Mouse (Mus musculus) R1 (cell line): ENCODE results near the gene Kdm5a.

ENCODE experiments used
- DNase-seq: peaks from one replicate; pipeline ENCODE4 v3.0.0-alpha.2; 2018; ENCODE audit warnings: low read depth, low spot score

The Kdm5a gene

GRCm38 (mm10) chr6:120438161-120438560 is 74.2 kb downstream of the Kdm5a start:
- DNase-seq: no peak

DNA sequence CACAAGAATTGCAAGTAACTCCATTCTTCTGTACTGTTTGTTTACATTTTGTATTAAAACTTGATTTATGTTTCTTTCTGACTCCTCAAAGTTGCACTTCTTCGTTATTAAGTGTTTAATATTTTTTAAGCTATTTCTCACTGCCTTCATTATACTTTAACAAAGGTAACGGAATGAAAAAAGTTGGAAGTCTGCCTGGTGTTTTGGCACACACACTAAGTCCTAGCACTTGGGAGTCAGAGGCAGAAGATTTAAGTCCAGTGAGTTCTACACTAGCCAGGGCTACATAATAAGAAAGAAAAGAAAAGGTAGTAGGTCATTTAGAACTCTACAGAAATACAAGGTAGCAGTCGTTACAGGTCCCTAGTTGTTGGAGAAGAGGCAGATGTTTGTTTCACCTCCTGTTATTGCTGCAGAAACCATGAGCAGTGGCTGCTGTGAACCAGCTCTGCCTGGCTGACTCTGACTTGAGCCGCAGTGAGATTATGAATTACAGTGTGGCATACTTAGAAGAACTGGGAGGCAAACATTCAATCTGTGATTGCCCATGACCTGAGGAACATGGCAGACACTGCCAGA is 78.3 kb downstream of the Kdm5a start:
- DNase-seq: no peak

DNA sequence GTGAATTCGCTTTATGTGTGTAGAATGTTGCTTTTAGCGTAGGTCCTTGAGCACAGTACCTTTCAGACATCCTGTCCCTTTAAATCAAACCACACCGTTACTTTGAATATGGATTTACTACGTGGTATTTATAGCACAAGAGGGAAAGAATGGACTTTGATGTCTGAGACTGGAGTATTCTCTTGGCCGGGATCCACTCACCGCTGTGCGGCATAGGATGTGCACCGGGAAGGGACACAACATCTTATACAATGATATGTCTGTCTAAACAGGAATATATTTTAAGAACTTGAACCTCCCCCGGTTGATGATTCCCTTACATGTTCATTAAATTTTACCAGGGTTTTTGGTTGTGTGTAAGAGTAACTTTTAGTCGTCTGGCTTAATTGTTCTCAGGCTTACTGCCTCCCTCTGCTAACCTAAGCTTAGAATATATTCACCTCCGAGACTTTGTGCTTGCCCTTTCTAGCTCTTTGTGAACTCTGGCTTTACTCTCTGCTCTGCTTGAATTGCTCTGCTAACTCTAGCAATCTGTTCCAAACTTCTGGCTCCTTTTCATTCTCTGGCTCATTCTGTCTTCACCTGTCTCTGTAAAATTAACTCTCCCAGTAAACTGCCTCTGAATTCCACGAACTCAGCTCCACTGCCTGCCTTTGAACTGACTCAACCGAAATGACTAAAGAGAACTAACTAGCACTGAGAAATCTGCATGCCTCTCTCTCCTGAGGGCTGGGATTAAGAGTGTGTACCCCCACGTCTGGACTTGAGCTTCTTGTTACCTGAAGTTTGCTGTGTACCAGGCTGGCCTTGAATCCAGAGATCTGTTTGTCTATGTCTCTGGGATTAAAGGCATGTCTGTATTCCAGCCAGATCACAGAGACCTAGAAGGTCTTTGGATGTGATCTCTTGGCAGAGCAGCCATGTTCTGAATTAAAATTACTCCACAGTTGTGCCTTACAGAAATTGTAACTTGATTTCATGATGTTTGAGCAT is 79.7 kb downstream of the Kdm5a start:
- DNase-seq: no peak

GRCm38 (mm10) chr6:120450208-120450607 is 86.3 kb downstream of the Kdm5a start:
- DNase-seq: no peak

DNA sequence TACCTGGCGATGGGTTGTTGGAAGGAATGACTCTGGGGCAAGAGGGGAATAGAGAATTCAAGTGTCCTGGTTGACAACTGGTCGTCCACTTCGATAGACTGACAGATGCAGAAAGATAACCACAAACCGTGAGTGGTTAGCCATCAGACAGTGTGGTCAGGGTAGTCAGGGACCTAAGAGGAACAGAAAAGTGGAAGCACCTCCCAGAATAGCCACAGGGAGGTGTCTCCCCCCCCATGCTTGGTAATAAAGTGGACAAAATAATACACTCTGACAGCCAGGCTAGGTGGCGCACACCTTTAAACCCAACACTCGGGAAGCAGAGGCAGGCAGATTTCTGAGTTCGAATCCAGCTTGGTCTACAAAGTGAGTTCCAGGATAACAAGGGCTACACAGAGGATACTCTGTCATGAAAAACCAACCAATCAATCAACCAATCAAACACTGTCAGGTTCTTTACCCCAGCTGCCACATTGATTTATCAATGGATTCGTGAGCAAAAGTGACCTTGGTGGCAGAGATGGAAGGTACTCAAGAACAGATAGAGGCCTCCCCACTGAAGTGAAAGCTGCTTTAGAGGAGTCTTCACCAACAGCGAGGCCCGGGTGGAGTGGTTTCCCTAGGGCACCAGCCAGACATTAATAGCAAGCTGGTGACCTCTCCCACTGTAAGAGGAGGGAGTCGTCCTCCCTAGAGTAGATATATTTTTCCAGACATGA is 88.6 kb downstream of the Kdm5a start:
- DNase-seq: no peak

- DNase-seq: no peak
Measured at GRCm38 (mm10) chr6:120453103-120453445, 89.2 kb downstream of the Kdm5a start.

GRCm38 (mm10) chr6:120453556-120453955 is 89.6 kb downstream of the Kdm5a start:
- no peak for DNase-seq

DNA sequence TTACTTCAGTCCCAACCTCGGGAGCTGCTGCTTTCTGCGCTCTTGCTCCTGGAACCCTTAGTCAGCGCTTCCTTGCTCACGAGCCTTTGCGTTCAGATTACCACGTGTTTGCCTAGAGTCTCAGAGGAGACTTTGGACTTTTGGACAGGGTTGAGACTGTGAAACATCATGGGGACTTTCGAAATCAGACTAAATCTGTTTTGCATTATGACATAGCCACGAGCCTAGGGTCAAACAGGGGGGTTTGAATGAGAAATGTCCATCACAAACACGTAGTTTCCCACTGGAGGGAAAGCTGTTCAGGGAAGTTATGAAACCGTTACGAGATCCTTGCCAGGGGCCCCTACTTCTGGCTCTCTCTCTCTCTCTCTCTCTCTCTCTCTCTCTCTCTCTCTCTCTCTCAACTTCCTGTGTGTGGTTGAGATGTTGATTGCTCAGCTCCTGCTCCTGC is 90.7 kb downstream of the Kdm5a start:
- no peak for DNase-seq

- peak; percentile 74 for DNase-seq
Measured at GRCm38 (mm10) chr6:120457074-120457473, 93.2 kb downstream of the Kdm5a start.

GRCm38 (mm10) chr6:120457751-120458150 is 93.8 kb downstream of the Kdm5a start:
- DNase-seq: no peak

- DNase-seq: no peak
Measured at GRCm38 (mm10) chr6:120461217-120461616, 97.3 kb downstream of the Kdm5a start.

- DNase-seq: no peak
Measured at GRCm38 (mm10) chr6:120462251-120462650, 98.3 kb downstream of the Kdm5a start.

DNA sequence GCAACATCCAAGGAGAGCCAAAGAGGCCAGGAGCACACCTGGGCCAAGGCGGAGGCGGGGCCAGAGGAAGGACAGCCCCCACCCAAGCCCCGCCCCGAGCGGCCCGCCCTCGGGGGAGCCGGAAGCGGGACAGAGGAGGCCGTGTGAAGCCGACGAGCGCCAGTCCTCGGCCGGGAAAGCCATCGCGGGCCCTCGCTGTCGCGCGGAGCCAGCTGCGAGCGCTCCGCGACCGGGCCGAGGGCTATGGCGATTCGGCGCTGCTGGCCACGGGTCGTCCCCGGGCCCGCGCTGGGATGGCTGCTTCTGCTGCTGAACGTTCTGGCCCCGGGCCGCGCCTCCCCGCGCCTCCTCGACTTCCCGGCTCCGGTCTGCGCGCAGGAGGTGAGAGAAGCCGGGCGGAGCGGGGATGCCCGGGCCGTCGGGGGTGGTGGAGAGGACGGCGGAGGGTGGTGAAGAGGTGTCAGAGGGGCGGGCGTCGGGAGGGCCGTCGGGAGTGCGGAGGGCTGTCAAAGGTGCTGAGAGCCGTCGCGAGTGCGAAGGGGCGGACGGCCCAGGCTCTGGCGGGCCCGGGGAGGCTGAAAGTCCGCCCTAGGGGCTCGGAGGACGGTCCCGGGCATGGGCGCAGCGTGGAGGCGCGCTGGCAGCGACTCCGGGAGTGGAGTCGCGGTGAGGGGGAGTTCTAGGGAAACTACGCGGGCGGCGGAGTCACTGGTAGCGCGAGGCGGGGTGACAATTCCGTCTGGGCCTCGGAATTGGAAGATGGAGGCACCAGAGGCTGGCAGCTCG is 99.4 kb downstream of the Kdm5a start, which contains the start of gene Il17ra:
Il17ra (plus strand) TSS at position 162 of the 786 bp plus-strand sequence.
- DNase-seq: peak; percentile 83

- peak; percentile 48 for DNase-seq
Measured at GRCm38 (mm10) chr6:120463884-120464283, 100.0 kb downstream of the Kdm5a start.

GRCm38 (mm10) chr6:120464406-120464939 is 100.5 kb downstream of the Kdm5a start:
- no peak for DNase-seq

DNA sequence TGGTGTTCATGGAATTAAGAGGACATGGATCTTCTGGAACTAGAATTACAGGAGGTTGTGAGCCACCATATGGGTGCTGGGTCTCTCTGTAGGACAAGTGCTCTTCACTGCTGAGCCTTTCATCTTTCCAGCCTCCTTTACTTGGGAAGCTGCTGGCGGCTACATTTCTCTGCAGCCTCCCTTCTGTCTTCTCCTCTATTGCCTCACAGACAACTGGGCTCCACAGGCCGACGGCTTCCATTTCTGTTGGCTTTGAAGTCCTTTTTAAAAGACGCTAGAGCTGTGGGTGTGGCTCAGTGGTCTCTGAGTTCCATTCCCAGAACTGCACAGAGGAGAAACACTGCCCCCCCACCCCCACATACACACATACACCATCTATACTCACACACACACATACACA is 101.5 kb downstream of the Kdm5a start:
- DNase-seq: no peak

- no peak for DNase-seq
Measured at GRCm38 (mm10) chr6:120466609-120467329, 102.8 kb downstream of the Kdm5a start.

- DNase-seq: no peak
Measured at GRCm38 (mm10) chr6:120468259-120468658, 104.3 kb downstream of the Kdm5a start.

- no peak for DNase-seq
Measured at GRCm38 (mm10) chr6:120469268-120469667, 105.3 kb downstream of the Kdm5a start.

GRCm38 (mm10) chr6:120469770-120470169 is 105.8 kb downstream of the Kdm5a start:
- DNase-seq: no peak
